Mouse (Mus musculus) cerebellum, postnatal 36 days (tissue): ENCODE results near the gene Anxa5.

Experiments
- DNase-seq, 2 experiments: peaks; one replicate each; pipeline ENCODE4 v3.0.0; 2021 to 2022; ENCODE audit warnings: mixed read lengths in 2 of 2

The Anxa5 gene

GRCm38 (mm10) chr3:36488367-36488766 is 12.7 kb upstream of the Anxa5 start:
- peak; percentile 38 to 39 for DNase-seq

DNA sequence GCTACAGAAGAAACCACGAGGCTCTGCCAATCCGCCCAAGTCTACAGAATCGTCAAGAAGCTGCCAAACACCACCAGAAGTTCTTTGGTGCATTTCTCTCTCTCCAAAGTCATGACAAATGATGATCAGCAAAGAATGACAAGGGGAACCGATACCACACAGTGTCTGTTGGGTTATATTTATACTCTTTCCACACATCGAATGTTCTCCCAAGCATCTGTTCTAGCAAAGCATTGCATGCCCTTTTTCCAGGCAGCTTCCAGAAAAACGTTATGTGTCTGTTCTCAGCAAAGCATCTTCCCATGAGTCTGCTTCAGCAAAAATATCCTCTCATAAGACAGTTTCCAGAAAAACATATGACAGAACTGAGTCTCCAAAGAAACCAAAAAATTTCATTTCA is 11.2 kb upstream of the Anxa5 start:
- DNase-seq: no peak

- no peak for DNase-seq
These were observed 10.5 kb upstream of the Anxa5 start for GRCm38 (mm10) chr3:36486176-36486575.

- DNase-seq: no peak
These were observed 8.6 kb upstream of the Anxa5 start for GRCm38 (mm10) chr3:36484292-36484691.

- no peak for DNase-seq
These were observed 7.2 kb upstream of the Anxa5 start for GRCm38 (mm10) chr3:36482940-36483339.

DNA sequence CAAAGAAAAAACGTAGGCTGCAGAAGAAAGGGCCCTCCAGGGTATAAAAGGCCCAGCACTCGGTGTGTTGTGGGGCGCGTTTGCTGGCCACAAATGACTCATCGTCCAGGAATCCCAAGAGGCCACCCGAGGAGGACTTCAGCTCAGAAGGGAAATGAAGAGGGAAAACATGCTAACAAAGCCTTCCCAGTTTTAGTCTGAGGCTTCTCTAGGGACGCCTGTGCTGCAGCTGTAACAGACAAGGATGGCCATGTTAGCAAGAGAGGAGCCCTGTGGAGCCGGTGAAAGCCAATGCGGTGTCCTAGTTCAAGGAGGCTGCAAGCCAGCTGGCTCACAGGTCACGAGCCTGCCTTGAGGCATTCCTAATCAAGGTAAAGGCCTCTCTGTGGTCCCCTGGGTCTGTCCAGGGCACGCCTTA is 6.1 kb upstream of the Anxa5 start:
- peak; percentile 27 to 42 for DNase-seq

GRCm38 (mm10) chr3:36480486-36480885 is 4.8 kb upstream of the Anxa5 start:
- DNase-seq: no peak

DNA sequence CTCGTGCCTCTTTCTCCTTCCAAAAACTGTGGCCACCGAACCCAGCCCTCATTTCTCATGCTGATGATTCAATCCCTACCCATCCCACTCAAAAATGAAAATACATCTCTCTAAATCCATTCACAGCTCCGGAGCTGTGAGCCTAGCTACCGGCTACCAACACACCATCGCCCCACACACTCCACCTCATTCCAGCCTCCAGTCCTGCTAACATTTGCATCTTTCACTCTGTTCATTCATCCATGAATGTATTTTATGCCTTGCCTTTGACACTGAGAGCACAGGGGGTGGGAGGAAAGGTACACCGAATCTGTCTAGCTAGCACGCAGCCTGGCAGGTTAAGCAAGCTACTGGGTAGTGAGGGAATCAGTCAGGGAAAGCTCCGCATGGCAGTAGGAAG is 3.1 kb upstream of the Anxa5 start:
- DNase-seq: no peak

DNA sequence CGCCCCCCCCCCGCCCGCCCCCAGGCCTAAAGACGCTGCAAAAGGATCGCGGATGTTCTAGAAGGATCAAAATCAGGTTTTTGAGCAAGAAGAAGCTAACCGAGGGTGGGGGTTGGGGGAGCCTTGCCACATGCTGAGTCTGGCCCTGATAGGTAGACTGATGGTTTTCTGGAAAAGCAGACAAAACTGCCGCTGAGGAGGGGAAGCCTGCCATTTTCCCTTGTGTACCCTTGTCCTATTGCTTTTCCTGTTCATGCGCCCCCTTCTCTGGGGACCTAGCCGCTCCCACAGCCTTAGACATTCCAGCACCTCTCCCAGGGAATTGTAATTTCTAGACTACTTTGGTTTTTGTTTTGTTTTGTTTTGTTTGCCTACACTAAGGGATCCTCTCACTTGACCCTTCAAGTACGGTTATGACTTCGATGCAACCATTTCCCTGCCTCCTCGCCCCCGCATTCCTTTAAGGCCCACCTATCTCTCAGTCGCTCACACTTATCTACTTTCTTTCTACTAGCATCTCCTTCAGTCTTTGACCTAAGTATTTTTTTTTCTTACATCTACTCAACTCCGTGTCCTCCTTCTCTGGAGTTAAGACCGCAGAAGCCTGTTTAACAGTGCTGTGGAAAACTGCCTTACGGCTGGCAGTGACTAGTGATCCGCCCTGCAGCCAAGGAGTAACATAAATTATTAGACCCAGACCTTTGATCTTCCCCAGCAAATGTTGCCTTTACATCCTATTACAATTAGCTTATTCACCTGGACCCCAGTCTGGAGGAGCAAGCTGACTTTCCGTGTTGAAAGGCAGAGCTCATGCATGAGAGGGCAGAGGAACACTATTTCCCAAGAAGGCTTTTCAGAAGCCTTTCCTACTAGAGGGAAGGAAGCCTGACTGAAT is 814 bp upstream of the Anxa5 start:
- DNase-seq: peak in 1 of 2 experiments; percentile 13

DNA sequence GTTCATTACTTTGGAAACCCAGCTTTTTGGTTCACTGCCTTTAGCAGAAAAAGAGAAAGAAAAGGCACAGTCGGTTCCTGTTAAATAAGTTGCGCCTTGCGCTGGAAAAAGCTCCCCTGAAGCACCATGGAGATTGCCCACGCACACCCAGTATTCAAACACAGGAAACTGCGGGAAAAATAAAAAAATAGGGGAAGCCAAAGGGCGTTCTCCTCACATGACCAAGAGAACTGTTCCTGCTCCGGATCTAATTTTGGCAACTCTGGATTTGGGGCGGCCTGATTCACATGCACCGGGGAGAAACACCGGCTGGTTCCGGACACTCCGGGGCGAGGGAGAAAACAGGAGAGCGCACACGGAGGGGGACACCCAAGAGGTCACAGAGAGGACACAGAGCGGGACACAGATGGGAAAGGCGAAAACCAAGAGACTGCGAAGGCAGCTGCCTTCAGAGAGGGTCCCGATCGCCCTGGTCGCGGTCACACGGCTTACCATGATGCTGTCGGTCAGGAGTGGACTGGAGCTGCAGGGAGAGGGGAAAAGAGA is 683 bp downstream of the Anxa5 start:
- DNase-seq: peak; percentile 24 to 35

DNA sequence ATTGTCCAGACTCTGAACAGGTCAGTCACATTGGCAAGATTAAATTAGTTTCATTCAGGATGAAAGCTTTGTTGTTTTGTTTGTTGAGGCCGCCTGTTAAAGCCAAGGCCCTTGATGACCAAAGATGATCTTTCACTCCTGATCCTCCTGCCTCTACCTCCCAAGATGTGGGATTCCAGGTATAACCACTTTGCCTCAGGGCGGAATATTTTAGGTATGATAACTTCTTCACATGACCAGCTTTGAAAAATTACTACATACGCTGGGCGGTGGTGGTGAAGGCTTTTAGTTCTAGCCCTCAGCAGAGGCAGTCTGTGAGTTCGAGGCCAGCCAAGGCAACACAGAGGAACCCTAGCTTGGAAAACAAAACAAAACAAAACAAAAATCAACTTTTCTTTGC is 1.3 kb downstream of the Anxa5 start:
- no peak for DNase-seq

- no peak for DNase-seq
These were observed 2.5 kb downstream of the Anxa5 start for GRCm38 (mm10) chr3:36473222-36473621.

DNA sequence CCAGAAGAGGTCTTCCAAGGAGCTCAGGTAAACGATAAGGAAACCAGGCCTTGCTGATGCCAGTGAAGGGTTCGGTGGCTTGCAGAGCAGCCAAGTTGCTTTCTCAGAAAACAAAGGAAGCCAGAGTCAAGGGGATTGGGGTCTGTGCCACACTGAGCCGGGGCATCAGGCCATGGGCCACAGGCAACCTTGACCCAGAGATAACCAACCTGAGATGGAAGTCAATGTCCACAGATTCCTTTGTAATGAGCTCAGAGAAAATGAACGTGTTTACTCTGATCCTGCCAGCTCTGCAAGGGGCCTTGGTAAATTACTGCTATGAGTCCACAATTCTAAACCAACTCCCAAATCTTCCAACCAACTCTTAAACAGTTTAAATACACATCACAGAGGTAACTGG is 3.8 kb downstream of the Anxa5 start:
- no peak for DNase-seq

- DNase-seq: no peak
These were observed 6.8 kb downstream of the Anxa5 start for GRCm38 (mm10) chr3:36468871-36469270.

DNA sequence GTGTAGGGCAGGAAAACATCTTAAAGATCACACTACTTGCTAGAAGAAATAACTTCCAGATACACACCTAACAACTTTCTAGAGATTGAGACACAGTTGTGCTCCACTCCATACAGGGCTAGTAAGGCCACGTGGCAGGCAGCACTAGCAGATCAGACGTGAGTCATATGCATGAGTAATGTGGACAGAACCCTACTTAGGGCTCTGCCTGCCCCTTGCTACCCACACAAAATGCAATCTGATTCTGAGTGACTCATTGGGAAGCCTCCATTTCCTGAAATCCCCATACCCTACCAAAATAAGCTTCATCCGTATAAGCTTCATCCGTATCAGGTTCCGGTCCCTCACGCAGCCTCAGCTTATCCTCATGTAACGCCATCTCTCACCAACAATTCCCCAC is 8.1 kb downstream of the Anxa5 start:
- no peak for DNase-seq

- no peak for DNase-seq
These were observed 10.2 kb downstream of the Anxa5 start for GRCm38 (mm10) chr3:36465538-36465937.

- DNase-seq: no peak
These were observed 13.3 kb downstream of the Anxa5 start for GRCm38 (mm10) chr3:36462348-36462747.

- no peak for DNase-seq
These were observed 13.9 kb downstream of the Anxa5 start for GRCm38 (mm10) chr3:36461819-36462218.

DNA sequence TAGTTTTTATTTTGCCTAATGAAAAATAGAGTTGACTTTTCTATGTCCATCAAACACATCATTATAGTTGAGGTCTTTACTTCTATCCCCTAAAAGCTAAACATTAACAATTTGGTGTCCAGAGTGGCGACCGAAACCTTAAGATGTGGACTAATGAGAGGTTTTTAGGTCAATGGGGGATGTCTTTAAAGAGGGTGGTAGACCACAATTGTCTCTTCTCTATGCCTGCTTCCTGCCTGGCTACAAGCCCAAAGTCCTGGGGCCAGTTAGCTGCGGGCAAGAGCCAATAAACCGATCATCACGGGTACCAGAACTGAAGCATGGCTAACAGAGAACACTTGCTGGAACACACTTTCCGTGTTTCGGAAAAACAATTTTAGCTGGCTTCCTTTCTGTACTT is 15.0 kb downstream of the Anxa5 start:
- no peak for DNase-seq

DNA sequence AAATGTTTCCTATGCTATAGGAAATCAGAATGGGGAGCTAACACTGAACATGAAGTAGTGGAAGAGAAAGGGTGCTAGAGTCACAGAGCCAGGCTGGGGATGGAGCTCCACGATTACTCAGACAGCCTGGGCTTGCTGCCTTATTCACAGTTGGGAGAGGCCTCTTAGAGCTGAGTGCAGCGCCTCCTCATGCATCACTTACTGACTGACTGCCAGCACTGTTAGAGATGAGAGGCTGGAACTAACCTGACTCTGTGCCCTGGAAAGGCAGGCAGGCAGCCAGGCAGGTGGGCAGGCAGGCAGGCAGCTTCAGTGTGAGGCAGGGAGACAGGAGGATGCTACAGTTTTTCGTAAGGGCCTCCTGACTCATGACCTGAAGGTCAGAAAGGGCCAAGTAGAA is 20.1 kb downstream of the Anxa5 start:
- peak; percentile 61 to 66 for DNase-seq

GRCm38 (mm10) chr3:36455124-36455523 is 20.6 kb downstream of the Anxa5 start:
- DNase-seq: no peak

DNA sequence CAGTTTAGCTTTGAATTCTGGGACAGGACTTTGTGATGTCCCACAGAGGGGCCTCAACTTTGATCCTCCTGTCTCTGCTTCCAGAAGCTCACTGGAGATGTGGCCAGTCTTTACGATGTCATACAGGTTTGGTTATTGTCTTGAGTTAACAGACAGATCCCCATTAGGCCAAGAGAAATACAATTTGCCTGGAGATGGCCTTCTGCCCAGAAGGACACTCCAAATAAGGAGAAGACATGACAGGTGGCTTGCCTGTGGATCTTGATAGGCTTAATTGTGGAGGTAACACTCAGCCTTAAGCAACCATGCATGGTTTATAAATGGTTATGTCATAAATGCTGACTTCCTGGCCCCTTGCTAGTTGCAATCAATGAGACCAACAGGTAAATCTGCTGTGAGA is 23.2 kb downstream of the Anxa5 start:
- no peak for DNase-seq

DNA sequence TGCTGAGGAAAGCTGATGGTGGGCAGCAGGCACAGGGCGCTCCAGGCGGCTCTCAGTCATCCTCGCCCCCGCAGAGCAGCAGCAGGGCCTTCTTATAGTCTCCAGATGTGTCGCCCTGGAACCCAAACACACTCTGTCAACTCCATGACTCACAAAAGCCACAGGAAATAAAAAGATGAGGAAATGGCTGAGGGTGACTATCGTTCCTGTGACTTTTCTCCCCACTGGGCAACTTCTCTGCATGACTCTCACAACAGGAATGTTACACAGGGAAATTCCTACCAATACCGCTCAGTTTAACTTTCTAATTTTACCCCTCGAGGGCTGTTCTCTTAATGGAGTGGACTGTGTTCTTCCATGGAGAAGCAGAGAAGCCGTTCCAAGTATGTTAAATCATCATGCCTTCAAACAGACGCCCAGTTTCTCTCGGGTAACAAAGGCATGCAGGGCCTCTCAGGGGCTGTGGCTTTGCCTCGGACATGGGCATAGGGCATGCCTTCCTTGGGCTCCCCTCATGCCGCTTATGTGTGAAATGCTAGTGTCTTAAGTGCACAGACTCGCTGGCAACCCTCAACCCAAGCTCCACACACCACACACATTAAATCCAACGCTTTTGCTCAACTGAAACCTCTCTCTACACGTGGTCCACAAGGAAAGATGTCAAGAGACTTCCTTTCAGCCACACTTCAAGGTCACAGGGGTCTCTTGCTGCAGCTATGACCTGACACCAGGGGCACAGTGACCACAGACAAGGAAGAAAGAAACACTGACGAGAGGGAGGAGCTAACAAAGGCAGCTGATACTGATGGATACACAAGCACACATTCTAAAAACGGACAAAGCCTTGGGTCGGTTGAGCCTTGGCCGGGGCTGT is 26.2 kb downstream of the Anxa5 start:
- DNase-seq: no peak

- no peak for DNase-seq
These were observed 28.8 kb downstream of the Anxa5 start for GRCm38 (mm10) chr3:36446918-36447317.
